Mouse (Mus musculus) R1 (cell line): ENCODE data around the gene 2610008E11Rik.
A peak's percentile ranks its signal among the peaks of the same experiment; 100 is the strongest.
"Not testable (repeated sequence)": the region's sequence is repeated elsewhere in the genome, so short reads cannot be mapped to it uniquely, and the experiment has no call there.

Experiments
- DNase-seq: peaks from one replicate; pipeline ENCODE4 v3.0.0-alpha.2; 2018; ENCODE audit warnings: low read depth, low spot score

2610008E11Rik gene

GRCm38 (mm10) chr10:79097161-79097754 is at the start of gene 2610008E11Rik:
Gene 2610008E11Rik (minus strand): TSS chr10:79097600.
- peak; percentile 98 for DNase-seq

GRCm38 (mm10) chr10:79116125-79116849 is 18.9 kb upstream of the 2610008E11Rik start:
- peak; percentile 61 for DNase-seq

- DNase-seq: no peak
Observed at GRCm38 (mm10) chr10:79115085-79115484, 17.7 kb upstream of the 2610008E11Rik start.

- DNase-seq: no peak
Observed at GRCm38 (mm10) chr10:79110482-79110881, 13.1 kb upstream of the 2610008E11Rik start.

- no peak for DNase-seq
Observed at GRCm38 (mm10) chr10:79109156-79109555, 11.8 kb upstream of the 2610008E11Rik start.

GRCm38 (mm10) chr10:79107531-79107930 is 10.1 kb upstream of the 2610008E11Rik start:
- no peak for DNase-seq

- peak; percentile 94 for DNase-seq
Observed at GRCm38 (mm10) chr10:79106325-79107282, 9.2 kb upstream of the 2610008E11Rik start.

- no peak for DNase-seq
Observed at GRCm38 (mm10) chr10:79096706-79097105, 694 bp downstream of the 2610008E11Rik start.

GRCm38 (mm10) chr10:79091731-79092130 is 5.7 kb downstream of the 2610008E11Rik start:
- DNase-seq: peak; percentile 64

GRCm38 (mm10) chr10:79089000-79089399 is 8.4 kb downstream of the 2610008E11Rik start:
- no peak for DNase-seq

GRCm38 (mm10) chr10:79086577-79086976 is 10.8 kb downstream of the 2610008E11Rik start:
- no peak for DNase-seq

GRCm38 (mm10) chr10:79057370-79057769 is 40.0 kb downstream of the 2610008E11Rik start:
- DNase-seq: not testable (repeated sequence)

GRCm38 (mm10) chr10:79042457-79042856 is 54.9 kb downstream of the 2610008E11Rik start:
- peak; percentile 97 for DNase-seq

GRCm38 (mm10) chr10:79028441-79028840 is 69.0 kb downstream of the 2610008E11Rik start, which contains the start of gene Olfr57:
Gene Olfr57 (plus strand): TSS chr10:79028741.
- DNase-seq: no peak
